Mouse (Mus musculus) kidney, embryonic 15.5 days (tissue): ENCODE measurements around the gene Tceal8. TPM values are rescaled to one million over a fixed set of nuclear protein-coding genes. Genes with fewer than 3 reads are reported as not detected.
"Not testable (repeated sequence)": the region's sequence is repeated elsewhere in the genome, so short reads cannot be mapped to it uniquely, and the experiment has no call there.

ENCODE experiments used
- ATAC-seq: fragments of 200-750 bp; cut with Nextera tagmentation; replicated peaks from 2 replicates; pipeline ENCODE4 v1.8.0; 2017; ENCODE audit warnings: moderate TSS enrichment; ENCODE audit not compliant: low FRiP score
- H3K27ac ChIP-seq: fragments of 300-500 bp; sonication (generic); 2 replicates; pipeline ENCODE4 v1.5.1; 2015; ENCODE audit warnings: mild to moderate bottlenecking, inconsistent platforms
- H3K27me3 ChIP-seq: fragments of 300-500 bp; sonication (generic); 2 replicates; pipeline ENCODE4 v1.6.1; 2015; ENCODE audit warnings: inconsistent platforms
- H3K36me3 ChIP-seq: fragments of 300-500 bp; sonication (generic); 2 replicates; pipeline ENCODE4 v1.6.1; 2015; ENCODE audit warnings: inconsistent platforms
- H3K4me1 ChIP-seq: fragments of 300-500 bp; sonication (generic); 2 replicates; pipeline ENCODE4 v1.6.1; 2015; ENCODE audit warnings: inconsistent platforms
- H3K4me2 ChIP-seq: fragments of 300-500 bp; sonication (generic); 2 replicates; pipeline ENCODE4 v1.6.1; 2015; ENCODE audit warnings: moderate library complexity, mild to moderate bottlenecking, inconsistent platforms
- H3K4me3 ChIP-seq: fragments of 300-500 bp; sonication (generic); replicated peaks from 2 replicates; pipeline ENCODE4 v1.5.1; 2015; ENCODE audit warnings: mild to moderate bottlenecking, inconsistent platforms
- H3K9ac ChIP-seq: fragments of 300-500 bp; sonication (generic); 2 replicates; pipeline ENCODE4 v1.6.1; 2015; ENCODE audit warnings: mild to moderate bottlenecking, inconsistent platforms
- H3K9me3 ChIP-seq: fragments of 300-500 bp; sonication (generic); replicated peaks from 2 replicates; pipeline ENCODE4 v1.6.1; 2016; ENCODE audit warnings: inconsistent platforms
- WGBS: fragments of 180-500 bp; shearing (Covaris S2); methylation state at CpG from one replicate; pipeline ENCODE4 v1.1.7; 2015; ENCODE audit warnings: mixed read lengths; 5-methylcytosine and 5-hydroxymethylcytosine counted together
- polyA plus RNA-seq: library from polyadenylated mRNA; unstranded; fragments of >200 nt; fragmentation: Nextera tagmentation; extraction: Ambion mirVana; gene quantifications from 2 replicates; pipeline ENCODE4 v1.2.1, GENCODE M21; 2015

Gene Tceal8
- polyA plus RNA-seq, 1 experiment from 2014 or later = 172 TPM

GRCm38 (mm10) chrX:136172786-136173185 is 644 bp upstream of the Tceal8 start:
- peak overlapping the region; percentile 61 for H3K4me3 ChIP-seq
- 25% methylated on average over 10 of the region's 10 CpGs for WGBS
- no peak for ATAC-seq
- no peaks in the 10 kb centered on the region for H3K4me1 ChIP-seq
- H3K27ac ChIP-seq = peak overlapping the region; percentile 88; the same call in 1 of the 2 replicates
- no peaks in the 10 kb centered on the region for H3K36me3 ChIP-seq
- peak overlapping the region; percentile 55 for H3K4me2 ChIP-seq
- H3K9ac ChIP-seq = 0 out of 2 replicates have a peak overlapping the region, but pooled peaks have one; percentile 7
- H3K27me3 ChIP-seq = peaks cover 18% of the 10 kb centered on the region; the same call in 1 of the 2 replicates
- H3K9me3 ChIP-seq = no peaks in the 10 kb centered on the region

- H3K9ac ChIP-seq = peak overlapping the region; percentile 63
- peak; percentile 75 for ATAC-seq
Measured at GRCm38 (mm10) chrX:136171189-136172117, 689 bp downstream of the Tceal8 start.

GRCm38 (mm10) chrX:136170625-136171024 is 1.5 kb downstream of the Tceal8 start:
- Histone ChIP-seq H3K4me3 (peak overlapping the region; percentile 61), H3K4me2 (peak overlapping the region; percentile 55), H3K27me3 (peaks cover 17% of the 10 kb centered on the region), H3K27ac (no peak overlapping the region), H3K36me3 (no peaks in the 10 kb centered on the region), H3K9me3 (no peaks in the 10 kb centered on the region), H3K4me1 (no peaks in the 10 kb centered on the region), H3K9ac (no peak overlapping the region)
- ATAC-seq = no peak
- 65% methylated on average over 10 of the region's 10 CpGs for WGBS

More at GRCm38 (mm10) chrX:136171189-136172117, 689 bp downstream of the Tceal8 start:
- peak overlapping the region; percentile 88 for H3K27ac ChIP-seq
- peak overlapping the region; percentile 61 for H3K4me3 ChIP-seq
- 24% methylated on average over 24 of the region's 24 CpGs for WGBS
- H3K9me3 ChIP-seq = no peaks in the 10 kb centered on the region
- no peaks in the 10 kb centered on the region for H3K4me1 ChIP-seq
- H3K27me3 ChIP-seq = peaks cover 17% of the 10 kb centered on the region
- peak overlapping the region; percentile 55 for H3K4me2 ChIP-seq
- H3K36me3 ChIP-seq = no peaks in the 10 kb centered on the region

- 66% methylated on average over 7 of the region's 7 CpGs for WGBS
- Histone ChIP-seq H3K27me3 (peaks cover 24% of the 10 kb centered on the region; the same call in 1 of the 2 replicates), H3K9me3 (no peaks in the 10 kb centered on the region), H3K4me2 (no peak overlapping the region), H3K4me1 (no peaks in the 10 kb centered on the region), H3K27ac (no peak overlapping the region), H3K4me3 (no peak overlapping the region), H3K9ac (no peak overlapping the region), H3K36me3 (no peaks in the 10 kb centered on the region)
- ATAC-seq = no peak
Measured at GRCm38 (mm10) chrX:136144195-136144594, 27.9 kb downstream of the Tceal8 start.

GRCm38 (mm10) chrX:136143711-136144110 is 28.4 kb downstream of the Tceal8 start:
- 86% methylated on average over 2 of the region's 2 CpGs for WGBS
- Histone ChIP-seq H3K4me3 (no peak overlapping the region), H3K4me2 (no peak overlapping the region), H3K9ac (no peak overlapping the region), H3K4me1 (no peaks in the 10 kb centered on the region), H3K27ac (no peak overlapping the region), H3K9me3 (no peaks in the 10 kb centered on the region), H3K36me3 (no peaks in the 10 kb centered on the region), H3K27me3 (peaks cover 23% of the 10 kb centered on the region; the same call in 1 of the 2 replicates)
- ATAC-seq = no peak

- no peak overlapping the region for H3K4me3 ChIP-seq
- ATAC-seq = no peak
- 83% methylated on average over 5 of the region's 5 CpGs for WGBS
Measured at GRCm38 (mm10) chrX:136141385-136141784, 30.8 kb downstream of the Tceal8 start.

GRCm38 (mm10) chrX:136139640-136140004 is 32.5 kb downstream of the Tceal8 start:
- H3K36me3 ChIP-seq, ATAC-seq, H3K9me3 ChIP-seq, H3K4me1 ChIP-seq, H3K27ac ChIP-seq, H3K9ac ChIP-seq: not testable (repeated sequence)
- WGBS = 31% methylated on average over 5 of the region's 5 CpGs
- Histone ChIP-seq H3K4me2 (peak overlapping the region; percentile 54), H3K4me3 (peak overlapping the region; percentile 38), H3K27me3 (peaks cover 22% of the 10 kb centered on the region; the same call in 1 of the 2 replicates)

More at GRCm38 (mm10) chrX:136141385-136141784, 30.8 kb downstream of the Tceal8 start:
- no peaks in the 10 kb centered on the region for H3K36me3 ChIP-seq
- no peak overlapping the region for H3K27ac ChIP-seq
- H3K4me2 ChIP-seq = no peak overlapping the region
- peaks cover 22% of the 10 kb centered on the region; the same call in 1 of the 2 replicates for H3K27me3 ChIP-seq
- no peaks in the 10 kb centered on the region for H3K4me1 ChIP-seq
- H3K9me3 ChIP-seq = no peaks in the 10 kb centered on the region
- no peak overlapping the region for H3K9ac ChIP-seq

GRCm38 (mm10) chrX:136138827-136139639 is 33.1 kb downstream of the Tceal8 start, which contains the start of gene Bex4:
TSS of gene Bex4 (plus strand) at chrX:136138996.
- H3K27me3 ChIP-seq = peaks cover 18% of the 10 kb centered on the region; the same call in 1 of the 2 replicates
- H3K9me3 ChIP-seq, H3K9ac ChIP-seq, H3K27ac ChIP-seq, H3K4me1 ChIP-seq, H3K36me3 ChIP-seq: not testable (repeated sequence)
- peak within 1 kb of the TSS; percentile 38 for H3K4me3 ChIP-seq
- peak; percentile 94 for ATAC-seq
- H3K4me2 ChIP-seq = peak within 1 kb of the TSS; percentile 54
- 11% methylated on average over 12 of the region's 64 CpGs for WGBS

- Histone ChIP-seq H3K9ac (no peak overlapping the region), H3K4me3 (no peak overlapping the region), H3K36me3 (no peaks in the 10 kb centered on the region), H3K27ac (no peak overlapping the region), H3K4me2 (no peak overlapping the region), H3K27me3 (peaks cover 16% of the 10 kb centered on the region), H3K4me1 (no peaks in the 10 kb centered on the region), H3K9me3 (no peaks in the 10 kb centered on the region)
- 79% methylated on average over 4 of the region's 4 CpGs for WGBS
- ATAC-seq = no peak
Measured at GRCm38 (mm10) chrX:136135559-136135958, 36.6 kb downstream of the Tceal8 start.

- no peak overlapping the region for H3K27ac ChIP-seq
- no peak overlapping the region for H3K4me3 ChIP-seq
- H3K9ac ChIP-seq = no peak overlapping the region
- H3K27me3 ChIP-seq = peaks cover 20% of the 10 kb centered on the region
- ATAC-seq = no peak
- H3K4me2 ChIP-seq = no peak overlapping the region
- no peaks in the 10 kb centered on the region for H3K9me3 ChIP-seq
- 18% methylated on average over 5 of the region's 5 CpGs for WGBS
- no peaks in the 10 kb centered on the region for H3K36me3 ChIP-seq
- no peaks in the 10 kb centered on the region for H3K4me1 ChIP-seq
Measured at GRCm38 (mm10) chrX:136127744-136128064, 44.4 kb downstream of the Tceal8 start.

GRCm38 (mm10) chrX:136127038-136127743 is 45.0 kb downstream of the Tceal8 start:
- Histone ChIP-seq H3K27ac (no peak overlapping the region), H3K9ac (no peak overlapping the region), H3K4me3 (no peak overlapping the region), H3K4me1 (no peaks in the 10 kb centered on the region), H3K27me3 (peaks cover 20% of the 10 kb centered on the region), H3K4me2 (no peak overlapping the region), H3K9me3 (no peaks in the 10 kb centered on the region), H3K36me3 (no peaks in the 10 kb centered on the region)
- WGBS = 63% methylated on average over 8 of the region's 8 CpGs
- no peak for ATAC-seq
